Mouse (Mus musculus) forebrain, embryonic 13.5 days (tissue): ENCODE data around the gene Gfral. TPM values are rescaled to one million over a fixed set of nuclear protein-coding genes. Genes with fewer than 3 reads are reported as not detected.

Experiments
- polyA plus RNA-seq: library from polyadenylated mRNA; unstranded; fragments of >200 nt; fragmentation: Nextera tagmentation; extraction: Ambion mirVana; gene quantifications from 2 replicates; pipeline ENCODE4 v1.2.1, GENCODE M21; 2015

Gfral gene
- polyA plus RNA-seq, 1 experiment from 2014 or later: not detected

Other genes starting within 250 kb of the Gfral start
- 11.6 and 17.3 TPM in 2 replicates for gene Hmgcll1, start 198.8 kb downstream of the Gfral start, polyA plus RNA-seq
- 1.2 and 2.1 TPM in 2 replicates for gene Hcrtr2, start 110.2 kb upstream of the Gfral start, polyA plus RNA-seq